Mouse (Mus musculus): ENCODE results near the gene Sntg2.

- TF ChIP-seq CTCF (IDR thresholded peaks at IDR 0.05; ENCODE audit: low read depth) (no peak), EP300 (IDR thresholded peaks at IDR 0.05; ENCODE audit: low read depth) (no peak)
Observed at GRCm38 (mm10) chr12:30240891-30241290, 132.3 kb downstream of the Sntg2 start.

All from liver, embryonic 14.5 days (tissue).